Mouse (Mus musculus) G1E (cell line): Measurements from ENCODE around the gene Dydc1.

Experiments used
- CTCF ChIP-seq: IDR thresholded peaks from 2 replicates; pipeline ENCODE4 v1.5.1; 2012; ENCODE audit warnings: low read depth, low read length, inconsistent platforms, mixed read lengths
- GATA1 ChIP-seq: IDR thresholded peaks from 2 replicates; pipeline ENCODE4 v1.6.1; 2012; ENCODE audit warnings: borderline replicate concordance, low read length, inconsistent platforms, mixed read lengths
- POLR2AphosphoS5 ChIP-seq: IDR thresholded peaks from 2 replicates; pipeline ENCODE4 v1.6.1; 2012; ENCODE audit warnings: low read depth, low read length, inconsistent platforms; ENCODE audit not compliant: insufficient replicate concordance
- TAL1 ChIP-seq: conservative IDR thresholded peaks from 2 replicates; pipeline ENCODE4 v1.6.1; 2012; ENCODE audit warnings: low read depth, low read length, inconsistent platforms, mixed read lengths

GRCm38 (mm10) chr14:41070343-41070742 is 2.4 kb upstream of the Dydc1 start:
- TF ChIP-seq CTCF (no peak), GATA1 (no peak), POLR2AphosphoS5 (no peak), TAL1 (no peak)
